Mouse (Mus musculus) midbrain, embryonic 15.5 days (tissue): ENCODE measurements at regions not wholly inside any gene's neighbourhood (a gene's known extent, or its start where the extent isn't known, plus 50 kb on each side); places are given as distances from the start of the nearest gene placed in this dataset.

Source experiments
- ATAC-seq: fragments of 200-750 bp; cut with Nextera tagmentation; replicated peaks from 2 replicates; pipeline ENCODE4 v1.8.0; 2017; ENCODE audit warnings: moderate TSS enrichment
- H3K27ac ChIP-seq: fragments of 300-500 bp; sonication (generic); 2 replicates; pipeline ENCODE4 v1.5.1; 2015; ENCODE audit warnings: mild to moderate bottlenecking, inconsistent platforms
- H3K27me3 ChIP-seq: fragments of 300-500 bp; sonication (generic); replicated peaks from 2 replicates; pipeline ENCODE4 v1.6.1; 2015; ENCODE audit warnings: inconsistent platforms
- H3K36me3 ChIP-seq: fragments of 300-500 bp; sonication (generic); replicated peaks from 2 replicates; pipeline ENCODE4 v1.6.1; 2015; ENCODE audit warnings: inconsistent platforms
- H3K4me1 ChIP-seq: fragments of 300-500 bp; sonication (generic); 2 replicates; pipeline ENCODE4 v1.6.1; 2015; ENCODE audit warnings: inconsistent platforms
- H3K4me2 ChIP-seq: fragments of 300-500 bp; sonication (generic); 2 replicates; pipeline ENCODE4 v1.6.1; 2015; ENCODE audit warnings: inconsistent platforms, mild to moderate bottlenecking, moderate library complexity
- H3K4me3 ChIP-seq: fragments of 300-500 bp; sonication (generic); 2 replicates; pipeline ENCODE4 v1.5.1; 2015; ENCODE audit warnings: mild to moderate bottlenecking, inconsistent platforms
- H3K9ac ChIP-seq: fragments of 300-500 bp; sonication (generic); 2 replicates; pipeline ENCODE4 v1.6.1; 2015; ENCODE audit warnings: mild to moderate bottlenecking, inconsistent platforms
- H3K9me3 ChIP-seq: fragments of 300-500 bp; sonication (generic); 2 replicates; pipeline ENCODE4 v1.6.1; 2016; ENCODE audit warnings: inconsistent platforms
- WGBS: fragments of 180-500 bp; shearing (Covaris S2); methylation state at CpG from one replicate; pipeline ENCODE4 v1.1.7; 2015; ENCODE audit warnings: mixed read lengths; 5-methylcytosine and 5-hydroxymethylcytosine counted together

DNA sequence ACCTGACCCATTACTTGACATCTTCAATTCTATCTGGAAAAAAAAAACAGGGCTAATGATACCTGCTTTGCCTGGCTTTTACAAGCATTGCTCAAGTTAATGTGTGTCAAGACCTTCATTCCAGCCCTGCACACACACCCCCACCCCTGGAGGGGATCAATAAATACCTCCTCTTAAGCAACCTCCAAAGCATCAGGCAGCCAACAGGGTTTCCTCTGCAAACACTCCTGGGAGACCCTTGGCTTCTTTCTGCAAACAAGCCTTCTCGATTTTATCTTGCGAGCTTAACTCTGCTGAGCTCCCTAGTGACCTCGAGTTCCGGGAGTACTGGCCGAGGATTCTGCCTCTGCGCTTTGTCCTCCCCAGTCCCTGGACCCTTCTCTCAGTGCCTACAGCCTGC lies 72.1 kb upstream of the Dio3 start:
- Histone ChIP-seq H3K27me3 (no peaks in the 10 kb centered on the region), H3K36me3 (no peaks in the 10 kb centered on the region), H3K4me1 (peaks cover 3% of the 10 kb centered on the region; the same call in 1 of the 2 replicates), H3K9me3 (no peaks in the 10 kb centered on the region), H3K27ac (no peak overlapping the region), H3K4me3 (no peak overlapping the region), H3K9ac (no peak overlapping the region), H3K4me2 (no peak overlapping the region)
- ATAC-seq: no peak
- 22% methylated on average over 6 of the region's 6 CpGs for WGBS

DNA sequence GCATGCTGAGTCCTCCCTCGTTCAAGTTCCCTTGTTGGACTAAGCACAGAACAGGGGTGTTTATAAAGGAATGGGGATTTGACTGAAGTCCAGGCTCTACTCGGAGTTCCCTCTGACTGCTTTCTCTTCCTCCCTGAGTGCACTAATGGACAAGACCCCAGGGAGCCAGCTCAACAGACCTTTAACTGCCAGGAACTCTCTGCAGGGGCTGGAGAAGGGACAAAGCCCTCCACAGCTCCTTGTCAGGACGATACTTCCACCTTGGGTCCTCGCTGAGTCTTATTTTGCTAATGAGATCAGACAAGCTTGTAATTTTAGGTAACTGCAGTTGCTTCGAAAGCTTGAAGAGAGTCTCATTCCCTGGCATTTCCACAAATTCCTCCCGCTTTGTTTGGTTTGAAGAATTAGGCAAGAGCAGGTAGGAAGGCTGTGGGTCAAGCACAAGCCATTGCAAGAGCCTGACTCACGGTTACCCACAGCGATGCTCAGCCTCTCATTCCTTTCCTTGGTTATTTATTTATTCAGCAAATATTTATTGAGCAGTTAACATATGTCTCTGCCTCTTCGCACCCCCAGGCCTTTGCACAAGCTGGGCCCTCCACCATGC lies 71.5 kb upstream of the Dio3 start:
- H3K9ac ChIP-seq: no peak overlapping the region
- H3K4me3 ChIP-seq: no peak overlapping the region
- H3K27me3 ChIP-seq: no peaks in the 10 kb centered on the region
- H3K4me2 ChIP-seq: no peak overlapping the region
- 37% methylated on average over 9 of the region's 9 CpGs for WGBS
- no peaks in the 10 kb centered on the region for H3K36me3 ChIP-seq
- no peaks in the 10 kb centered on the region for H3K9me3 ChIP-seq
- peaks cover 3% of the 10 kb centered on the region; the same call in 1 of the 2 replicates for H3K4me1 ChIP-seq
- H3K27ac ChIP-seq: no peak overlapping the region
- ATAC-seq: no peak

DNA sequence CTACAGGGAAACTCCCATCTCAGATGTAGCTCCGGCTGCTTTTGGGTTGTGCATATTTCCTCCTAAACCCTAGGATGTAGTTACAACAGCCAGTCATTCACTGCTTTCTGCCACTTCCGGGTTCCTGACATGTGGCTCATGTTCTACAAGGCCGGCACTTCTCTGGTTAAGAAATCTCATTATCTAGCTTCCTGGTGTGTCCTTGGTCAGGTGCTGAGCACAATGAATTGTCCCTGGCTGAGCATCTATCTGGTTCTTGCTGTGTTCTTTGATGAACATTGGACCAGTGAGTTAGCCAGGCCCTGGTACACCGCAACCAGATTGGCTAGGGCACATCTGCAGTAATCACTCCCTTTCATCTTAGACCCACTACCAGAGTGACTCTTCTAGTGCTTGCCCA lies 66.2 kb upstream of the Dio3 start:
- Histone ChIP-seq H3K27ac (no peak overlapping the region), H3K27me3 (no peaks in the 10 kb centered on the region), H3K9me3 (no peaks in the 10 kb centered on the region), H3K4me3 (no peak overlapping the region), H3K9ac (no peak overlapping the region), H3K4me1 (no peaks in the 10 kb centered on the region; the same call in 1 of the 2 replicates), H3K4me2 (no peak overlapping the region), H3K36me3 (no peaks in the 10 kb centered on the region)
- ATAC-seq: no peak
- 70% methylated on average over 4 of the region's 4 CpGs for WGBS

DNA sequence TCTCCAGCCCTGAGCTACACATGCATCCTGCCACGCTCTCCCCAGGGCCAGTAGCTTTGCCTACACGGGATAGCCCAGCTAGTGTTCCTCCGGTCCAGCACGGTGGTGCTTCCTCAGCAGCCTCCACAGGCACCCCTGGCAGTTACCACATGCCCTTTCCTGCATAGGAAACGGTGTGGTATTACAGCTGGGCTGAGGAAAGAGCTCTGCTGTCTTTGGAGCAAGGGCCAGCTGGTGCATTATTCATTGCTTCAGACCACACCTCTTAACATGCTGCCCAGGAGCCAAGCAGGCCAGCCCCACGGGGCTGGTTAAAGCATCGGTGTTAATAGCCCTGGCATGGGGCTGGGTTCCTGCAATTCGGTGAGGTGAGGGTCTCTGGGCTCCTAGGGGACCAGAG lies 64.0 kb upstream of the Dio3 start:
- Histone ChIP-seq H3K27ac (no peak overlapping the region), H3K9me3 (no peaks in the 10 kb centered on the region), H3K27me3 (no peaks in the 10 kb centered on the region), H3K4me1 (no peaks in the 10 kb centered on the region; the same call in 1 of the 2 replicates), H3K4me3 (no peak overlapping the region), H3K4me2 (no peak overlapping the region), H3K36me3 (no peaks in the 10 kb centered on the region), H3K9ac (no peak overlapping the region)
- 46% methylated on average over 8 of the region's 8 CpGs for WGBS
- no peak for ATAC-seq

DNA sequence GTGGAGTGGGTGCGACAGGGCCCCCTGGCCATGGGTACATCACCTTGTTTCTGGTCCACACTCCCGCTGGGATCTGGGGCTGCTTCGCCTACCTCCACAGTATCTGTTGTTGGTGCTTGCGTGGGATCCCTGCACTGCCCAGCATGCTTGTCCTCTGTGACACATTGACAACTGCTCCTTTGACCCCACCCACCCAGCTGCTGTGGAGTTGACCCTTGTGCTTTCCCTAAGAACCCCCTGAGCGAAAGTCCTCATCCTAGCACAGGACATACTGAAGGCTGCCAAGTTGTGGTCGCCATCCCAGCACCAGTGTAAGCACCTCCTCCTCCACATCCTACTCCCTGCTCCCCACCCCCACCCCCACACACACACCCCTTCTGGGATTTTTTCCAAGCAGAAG lies 63.6 kb upstream of the Dio3 start:
- no peak overlapping the region for H3K27ac ChIP-seq
- no peaks in the 10 kb centered on the region for H3K9me3 ChIP-seq
- no peak overlapping the region for H3K9ac ChIP-seq
- no peak overlapping the region for H3K4me2 ChIP-seq
- ATAC-seq: no peak
- WGBS: 85% methylated on average over 6 of the region's 6 CpGs
- no peaks in the 10 kb centered on the region for H3K36me3 ChIP-seq
- no peak overlapping the region for H3K4me3 ChIP-seq
- H3K27me3 ChIP-seq: no peaks in the 10 kb centered on the region
- no peaks in the 10 kb centered on the region; the same call in 1 of the 2 replicates for H3K4me1 ChIP-seq

DNA sequence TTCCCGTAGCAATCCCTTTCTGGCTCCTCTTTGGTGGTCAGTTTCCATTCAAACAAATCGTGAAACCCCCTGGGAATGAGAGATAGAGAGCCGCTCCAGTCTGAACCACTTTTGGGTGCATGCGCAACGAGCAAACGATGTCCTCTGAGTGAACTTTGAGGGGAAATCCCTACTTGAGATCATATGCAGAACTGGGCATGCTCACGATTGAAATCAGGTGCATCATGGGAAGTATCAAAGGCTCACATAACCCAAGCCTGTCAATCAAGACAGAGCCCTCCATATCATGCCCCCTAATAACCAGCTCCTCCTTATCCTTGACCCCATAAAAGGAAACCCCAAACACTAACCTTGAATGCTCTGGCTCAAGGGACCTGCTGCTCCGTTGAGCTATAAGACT lies 59.1 kb upstream of the Dio3 start:
- Histone ChIP-seq H3K27ac (no peak overlapping the region), H3K4me3 (no peak overlapping the region), H3K4me2 (no peak overlapping the region), H3K27me3 (no peaks in the 10 kb centered on the region), H3K9me3 (no peaks in the 10 kb centered on the region), H3K36me3 (no peaks in the 10 kb centered on the region), H3K4me1 (no peaks in the 10 kb centered on the region; the same call in 1 of the 2 replicates), H3K9ac (no peak overlapping the region)
- ATAC-seq: no peak
- WGBS: 86% methylated on average over 8 of the region's 8 CpGs

DNA sequence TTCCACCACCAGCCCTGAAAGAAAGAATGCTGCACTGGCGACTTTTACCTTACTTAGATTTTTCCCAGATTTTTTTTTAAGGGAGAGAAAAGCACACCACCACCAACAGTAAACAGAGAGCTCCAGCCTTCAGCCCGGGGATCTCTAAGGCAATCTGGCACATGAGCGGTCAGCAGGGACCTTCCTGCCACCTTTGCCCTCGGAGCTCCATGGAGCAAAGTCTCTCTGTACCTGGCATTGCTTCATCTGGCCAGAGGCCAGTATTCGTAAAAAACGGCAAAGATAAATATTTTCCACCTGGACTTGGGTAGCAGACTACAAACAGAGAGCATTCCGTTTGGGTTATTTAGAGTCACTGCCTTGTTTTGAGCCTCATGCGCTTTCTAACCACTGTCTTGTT lies 58.4 kb upstream of the Dio3 start:
- no peaks in the 10 kb centered on the region for H3K27me3 ChIP-seq
- no peak overlapping the region for H3K4me3 ChIP-seq
- H3K36me3 ChIP-seq: no peaks in the 10 kb centered on the region
- no peak overlapping the region for H3K4me2 ChIP-seq
- H3K9ac ChIP-seq: no peak overlapping the region
- H3K9me3 ChIP-seq: no peaks in the 10 kb centered on the region
- no peaks in the 10 kb centered on the region for H3K4me1 ChIP-seq
- WGBS: 82% methylated on average over 8 of the region's 8 CpGs
- no peak overlapping the region for H3K27ac ChIP-seq
- ATAC-seq: no peak

DNA sequence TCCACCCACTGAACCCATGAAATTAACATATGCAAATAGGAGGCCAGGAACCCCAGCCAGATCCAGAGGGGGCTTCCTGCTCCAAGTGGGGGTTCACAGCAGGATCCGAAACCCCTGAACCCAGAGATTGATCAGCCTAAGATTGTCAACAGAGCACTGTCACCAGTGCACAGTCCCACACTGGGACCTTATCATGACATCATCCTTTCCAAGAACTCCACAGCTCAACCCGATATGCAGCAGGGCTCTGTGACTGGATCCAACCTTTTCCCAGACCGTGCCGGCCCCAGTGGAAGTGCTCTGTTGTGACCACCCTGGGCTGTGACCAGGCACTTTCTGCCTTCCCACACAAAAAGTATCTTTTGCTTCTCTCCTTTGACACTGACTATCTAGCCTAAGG lies 57.7 kb upstream of the Dio3 start:
- H3K4me1 ChIP-seq: no peaks in the 10 kb centered on the region
- H3K4me3 ChIP-seq: no peak overlapping the region
- no peak overlapping the region for H3K9ac ChIP-seq
- H3K27me3 ChIP-seq: no peaks in the 10 kb centered on the region
- 58% methylated on average over 4 of the region's 4 CpGs for WGBS
- H3K36me3 ChIP-seq: no peaks in the 10 kb centered on the region
- H3K9me3 ChIP-seq: no peaks in the 10 kb centered on the region
- no peak overlapping the region for H3K4me2 ChIP-seq
- ATAC-seq: no peak
- no peak overlapping the region for H3K27ac ChIP-seq

DNA sequence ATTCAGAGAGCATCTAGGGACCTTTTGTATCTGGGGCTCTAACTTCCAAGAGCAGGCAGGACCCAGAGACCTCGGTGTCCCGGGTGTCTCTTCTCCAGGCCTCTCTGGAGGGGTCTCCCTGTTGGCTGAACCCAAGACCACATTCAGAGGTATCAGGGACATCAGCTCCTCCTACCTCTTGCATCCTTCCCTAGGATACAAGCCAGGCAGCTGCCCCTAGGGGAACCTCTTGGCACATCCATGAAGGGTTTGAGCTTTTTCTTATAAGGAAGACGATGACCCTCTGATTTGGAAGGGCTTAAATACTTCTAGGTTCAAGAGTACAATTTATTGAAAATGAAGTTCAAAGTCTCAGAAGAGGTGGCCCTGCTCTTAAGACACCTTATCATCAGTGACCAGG lies 57.2 kb upstream of the Dio3 start:
- no peak for ATAC-seq
- Histone ChIP-seq H3K4me2 (no peak overlapping the region), H3K27ac (no peak overlapping the region), H3K36me3 (no peaks in the 10 kb centered on the region), H3K27me3 (no peaks in the 10 kb centered on the region), H3K9ac (no peak overlapping the region), H3K9me3 (no peaks in the 10 kb centered on the region), H3K4me3 (no peak overlapping the region), H3K4me1 (no peaks in the 10 kb centered on the region)
- 68% methylated on average over 3 of the region's 3 CpGs for WGBS

DNA sequence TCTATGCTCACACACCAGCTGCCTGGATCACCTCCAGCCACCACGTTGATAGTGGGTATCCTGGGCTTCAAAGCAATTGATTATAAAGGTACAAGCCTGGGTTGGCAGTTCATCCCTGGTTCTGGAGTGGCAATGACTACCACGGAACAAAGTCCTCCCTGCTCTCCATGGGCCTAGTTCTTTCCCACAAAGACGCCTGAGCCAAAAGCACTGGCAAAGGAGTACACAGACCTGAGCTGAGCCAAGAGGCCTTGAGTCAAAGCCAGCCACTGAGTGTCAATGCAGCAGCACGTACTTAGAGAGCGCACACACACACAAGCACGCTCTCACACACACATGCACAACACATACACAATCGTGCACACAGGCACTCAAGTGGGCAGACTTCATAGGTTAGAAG lies 54.6 kb upstream of the Dio3 start:
- no peak overlapping the region for H3K4me2 ChIP-seq
- no peaks in the 10 kb centered on the region for H3K36me3 ChIP-seq
- no peaks in the 10 kb centered on the region for H3K27me3 ChIP-seq
- H3K9me3 ChIP-seq: no peaks in the 10 kb centered on the region
- H3K4me3 ChIP-seq: no peak overlapping the region
- H3K9ac ChIP-seq: no peak overlapping the region
- no peaks in the 10 kb centered on the region for H3K4me1 ChIP-seq
- WGBS: 85% methylated on average over 7 of the region's 7 CpGs
- no peak overlapping the region for H3K27ac ChIP-seq
- ATAC-seq: no peak

DNA sequence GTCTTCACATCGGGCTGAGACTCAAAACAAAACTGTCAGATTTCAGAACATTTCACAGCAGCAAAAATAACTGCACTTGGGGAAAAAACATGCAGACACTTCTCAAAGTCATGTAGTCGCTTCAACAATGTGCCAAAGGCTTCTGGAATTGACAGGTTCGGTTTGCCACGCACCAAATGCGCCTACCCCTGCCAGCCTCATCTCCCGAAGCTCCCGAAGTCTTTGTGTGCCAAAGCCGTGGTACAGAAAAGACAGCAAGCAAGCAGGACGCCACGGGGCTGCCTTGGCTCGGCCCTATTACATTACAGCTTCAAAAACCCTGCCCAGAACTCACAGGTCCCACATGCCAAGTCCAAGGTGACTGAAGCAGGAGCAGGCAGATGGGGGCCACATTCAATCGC lies 50.9 kb upstream of the Dio3 start:
- Histone ChIP-seq H3K27ac (no peak overlapping the region), H3K36me3 (no peaks in the 10 kb centered on the region), H3K4me3 (no peak overlapping the region), H3K9me3 (no peaks in the 10 kb centered on the region), H3K4me2 (no peak overlapping the region), H3K4me1 (no peaks in the 10 kb centered on the region), H3K9ac (no peak overlapping the region), H3K27me3 (no peaks in the 10 kb centered on the region; the same call in 1 of the 2 replicates)
- WGBS: 81% methylated on average over 12 of the region's 12 CpGs
- no peak for ATAC-seq
